Mouse (Mus musculus) cortical plate, adult 2 months (tissue): ENCODE measurements around the gene Cdca4. TPM values are rescaled to one million over a fixed set of nuclear protein-coding genes. Genes with fewer than 3 reads are reported as not detected.

Source experiments
- H3K27ac ChIP-seq: fragments of 200-500 bp; 2 replicates; pipeline ENCODE4 v1.5.1; 2012; ENCODE audit warnings: low read length, control low read depth, inconsistent platforms; ENCODE audit not compliant: insufficient read depth
- H3K4me1 ChIP-seq: fragments of 200-500 bp; 2 replicates; pipeline ENCODE4 v1.6.1; 2011; ENCODE audit warnings: low read length; ENCODE audit not compliant: control insufficient read depth, insufficient read depth
- H3K4me3 ChIP-seq: fragments of 200-500 bp; 2 replicates; pipeline ENCODE4 v1.5.1; 2011; ENCODE audit warnings: mild to moderate bottlenecking, low read length, control low read depth; ENCODE audit not compliant: insufficient read depth
- CTCF ChIP-seq: fragments of 200-500 bp; IDR thresholded peaks from 2 replicates; pipeline ENCODE4 v1.5.1; 2011; ENCODE audit warnings: mild to moderate bottlenecking, control low read depth, low read length; ENCODE audit not compliant: insufficient read depth; ENCODE audit errors: extremely low read depth
- POLR2A ChIP-seq: fragments of 200-500 bp; IDR thresholded peaks from 2 replicates; pipeline ENCODE4 v1.6.1; 2011; ENCODE audit warnings: mild to moderate bottlenecking, low read length, control low read depth; ENCODE audit not compliant: insufficient read depth; ENCODE audit errors: extremely low read depth
- polyA plus RNA-seq: library from polyadenylated mRNA; depleted of rRNA; stranded (reverse); fragments of >200 nt; gene quantifications from 2 replicates; pipeline ENCODE4 v1.2.3, GENCODE M21; 2012

Gene Cdca4
- polyA plus RNA-seq, 1 experiment, result 11.0 TPM

GRCm38 (mm10) chr12:112840209-112841086 is 11.2 kb upstream of the Cdca4 start:
- Histone ChIP-seq H3K4me3 (no peak overlapping the region), H3K27ac (0 out of 2 replicates have a peak overlapping the region, but pooled peaks have one; percentile 6), H3K4me1 (no peaks in the 10 kb centered on the region)
- TF ChIP-seq POLR2A (no peak), CTCF (no peak)

DNA sequence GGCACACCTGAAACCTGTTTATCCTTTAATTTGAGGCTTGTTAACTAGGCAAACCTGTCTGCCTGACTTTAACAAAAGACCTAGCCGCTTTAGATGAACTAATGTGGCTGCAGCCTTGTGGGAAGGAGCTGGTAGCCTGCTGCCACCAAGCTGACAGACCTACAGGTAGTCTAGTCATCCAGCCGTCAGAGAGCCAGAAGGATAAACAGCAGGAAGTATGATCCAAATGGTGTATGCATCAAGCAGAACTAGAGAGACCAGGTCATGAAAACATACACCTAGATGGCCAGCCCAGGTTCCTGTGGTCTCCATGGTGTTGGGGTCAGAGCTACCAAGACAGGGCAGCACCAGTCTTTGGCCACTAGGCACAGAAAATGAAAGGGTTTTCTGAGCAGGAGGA is 5.8 kb upstream of the Cdca4 start:
- Histone ChIP-seq H3K4me3 (no peak overlapping the region), H3K27ac (no peak overlapping the region), H3K4me1 (peaks cover 6% of the 10 kb centered on the region)
- TF ChIP-seq CTCF (no peak), POLR2A (no peak)

DNA sequence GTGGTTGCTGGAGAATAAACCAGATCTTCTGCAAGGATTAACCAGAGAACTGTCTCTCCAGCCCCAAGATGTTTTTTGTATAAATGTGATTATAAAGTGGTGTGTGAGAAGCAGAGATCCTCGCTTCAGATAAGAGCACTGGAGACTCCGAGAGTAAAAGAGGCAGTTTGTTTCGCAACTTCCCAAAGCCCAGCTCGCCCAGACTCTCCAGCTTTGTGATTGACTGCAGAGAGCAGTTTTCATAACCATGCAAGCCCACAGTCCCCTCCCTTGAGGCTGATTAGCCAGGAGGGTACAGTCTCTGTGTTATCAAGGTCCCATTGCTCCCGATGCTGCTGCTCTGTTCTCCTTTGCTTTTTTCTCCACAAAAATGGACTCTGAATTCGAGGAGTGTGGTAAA is 4.3 kb upstream of the Cdca4 start:
- no peak for TF ChIP-seq CTCF
- TF ChIP-seq POLR2A, result no peak
- H3K27ac ChIP-seq, result no peak overlapping the region

DNA sequence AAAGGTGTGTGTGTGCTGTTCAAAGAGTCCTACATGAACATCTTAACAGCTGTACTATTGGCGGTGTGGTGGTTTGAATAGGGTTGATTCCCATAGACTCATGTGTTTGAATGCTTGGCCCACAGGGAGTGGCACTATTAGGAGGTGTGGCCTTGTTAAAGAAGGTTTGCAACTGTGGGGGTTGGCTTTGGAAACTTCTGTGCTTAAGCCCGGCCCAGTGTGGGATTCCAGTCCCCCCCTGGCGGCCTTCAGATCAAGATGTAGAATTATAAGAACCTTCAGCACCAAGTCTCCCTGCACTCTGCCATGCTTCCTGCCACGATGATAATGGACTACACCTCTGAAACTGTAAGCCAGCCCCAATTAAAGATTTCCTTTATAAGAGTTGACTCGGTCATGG is 3.2 kb upstream of the Cdca4 start:
- TF ChIP-seq POLR2A (no peak), CTCF (no peak)
- no peak overlapping the region for H3K4me3 ChIP-seq
- no peak overlapping the region for H3K27ac ChIP-seq
- H3K4me1 ChIP-seq, result peaks cover 11% of the 10 kb centered on the region

More for the DNA sequence above, 4.3 kb upstream of the Cdca4 start:
- Histone ChIP-seq H3K4me1 (peaks cover 6% of the 10 kb centered on the region), H3K4me3 (no peak overlapping the region)

- Histone ChIP-seq H3K27ac (no peak overlapping the region), H3K4me1 (peaks cover 20% of the 10 kb centered on the region), H3K4me3 (peak overlapping the region; percentile 60)
- TF ChIP-seq CTCF (no peak), POLR2A (no peak)
These were observed 1.3 kb upstream of the Cdca4 start for GRCm38 (mm10) chr12:112830570-112830969.

DNA sequence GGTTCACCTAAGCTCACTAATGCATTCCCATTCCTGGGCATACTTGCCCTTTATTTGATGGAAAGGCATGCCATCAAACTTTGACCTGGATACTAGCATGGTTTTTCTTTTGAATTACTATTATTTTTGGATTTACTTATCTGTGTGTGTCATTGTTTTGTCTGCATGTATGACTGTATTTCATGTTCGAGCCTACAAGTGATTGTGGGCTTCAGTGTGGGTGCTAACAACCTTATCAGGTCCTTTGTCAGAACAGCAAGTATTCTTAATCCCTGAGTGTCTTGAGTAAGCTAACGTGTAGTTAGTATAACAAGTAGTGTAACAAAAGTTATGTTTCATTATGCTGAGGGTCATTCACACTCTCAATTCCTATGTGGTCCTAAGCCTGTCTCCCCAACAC is 918 bp upstream of the Cdca4 start:
- H3K27ac ChIP-seq, result no peak overlapping the region
- TF ChIP-seq CTCF (no peak), POLR2A (no peak)
- peaks cover 20% of the 10 kb centered on the region for H3K4me1 ChIP-seq
- peak overlapping the region; percentile 60 for H3K4me3 ChIP-seq

GRCm38 (mm10) chr12:112828501-112829243 is 551 bp downstream of the Cdca4 start:
- peak overlapping the region; percentile 60 for H3K4me3 ChIP-seq
- TF ChIP-seq POLR2A (no peak), CTCF (no peak)
- H3K4me1 ChIP-seq, result peaks cover 23% of the 10 kb centered on the region
- peak overlapping the region; percentile 91 for H3K27ac ChIP-seq

DNA sequence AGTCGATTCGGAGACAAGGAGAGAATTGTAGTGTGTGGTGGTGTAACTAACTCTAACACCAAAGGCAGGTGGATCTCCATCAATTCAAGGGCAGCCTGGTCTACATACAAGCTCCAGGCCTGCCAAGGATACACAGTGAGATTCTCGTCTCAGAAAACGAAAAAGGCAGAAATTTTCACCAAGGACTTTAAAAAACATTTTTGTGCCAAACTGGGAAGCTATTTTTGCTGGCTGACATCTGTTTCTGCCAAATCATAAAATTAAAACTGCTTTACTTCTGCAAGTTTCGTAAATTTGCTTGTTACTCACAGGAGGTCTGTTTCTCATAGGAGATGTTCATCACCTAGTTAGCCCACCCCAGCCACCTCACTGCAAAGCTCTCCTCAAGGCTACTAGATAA is 3.3 kb downstream of the Cdca4 start:
- Histone ChIP-seq H3K4me1 (peaks cover 23% of the 10 kb centered on the region), H3K27ac (no peak overlapping the region), H3K4me3 (no peak overlapping the region)
- TF ChIP-seq POLR2A, result no peak
- TF ChIP-seq CTCF, result no peak

DNA sequence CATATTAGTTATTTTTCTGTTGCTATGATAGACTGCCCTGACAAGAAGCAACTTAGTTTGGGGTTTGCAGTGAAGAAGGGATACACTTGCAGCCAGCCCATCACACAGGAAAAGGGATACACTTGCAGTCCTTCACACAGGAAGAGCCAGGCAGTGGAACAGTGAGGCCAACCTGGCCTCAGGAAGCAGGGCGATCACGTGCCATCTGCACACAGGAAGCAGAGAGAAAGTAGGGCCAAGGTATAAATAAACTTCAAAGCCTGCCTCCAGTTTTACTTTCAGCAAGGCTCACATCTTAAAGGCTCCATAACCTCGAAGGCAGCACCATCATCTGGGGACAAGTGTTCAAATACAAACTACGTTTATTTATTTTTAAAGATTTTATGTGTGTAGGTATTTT is 6.0 kb downstream of the Cdca4 start:
- no peak for TF ChIP-seq POLR2A
- no peak for TF ChIP-seq CTCF
- H3K4me1 ChIP-seq, result peaks cover 17% of the 10 kb centered on the region; the same call in 1 of the 2 replicates
- H3K4me3 ChIP-seq, result no peak overlapping the region
- no peak overlapping the region for H3K27ac ChIP-seq

DNA sequence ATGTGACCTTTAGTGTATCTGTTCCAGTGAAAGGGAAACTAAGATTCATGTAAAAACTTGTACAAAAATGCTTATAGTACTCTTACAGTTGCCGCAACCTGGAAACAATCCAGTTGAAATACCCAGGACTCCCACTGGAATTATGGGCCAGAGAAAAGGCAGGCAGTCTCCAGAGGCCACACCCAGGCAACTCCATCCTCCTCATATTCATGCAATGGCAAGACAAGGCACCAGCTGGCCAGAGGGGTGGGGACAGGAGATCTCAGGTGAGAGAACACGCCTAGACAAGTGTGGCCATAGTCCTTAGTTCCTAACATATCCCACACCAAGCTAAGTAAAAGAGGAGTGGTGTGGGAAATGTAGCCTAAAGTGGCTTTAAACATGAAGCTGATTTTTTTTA is 6.5 kb downstream of the Cdca4 start:
- H3K4me3 ChIP-seq, result no peak overlapping the region
- H3K27ac ChIP-seq, result no peak overlapping the region
- no peak for TF ChIP-seq POLR2A
- no peak for TF ChIP-seq CTCF
- peaks cover 14% of the 10 kb centered on the region; the same call in 1 of the 2 replicates for H3K4me1 ChIP-seq
